Mouse (Mus musculus) layer of hippocampus, adult 2 months (tissue): ENCODE data around the gene Ereg. TPM values are rescaled to one million over a fixed set of nuclear protein-coding genes. Genes with fewer than 3 reads are reported as not detected.

Experiments used
- DNase-seq, 2 experiments: peaks; one replicate each; pipeline ENCODE4 v3.0.0; 2022; ENCODE audit warnings: low spot score in 2 of 2
- H3K27ac ChIP-seq: fragments of 200-600 bp; 2 replicates; pipeline ENCODE4 v1.8.1; 2022
- H3K4me3 ChIP-seq: fragments of 200-600 bp; 2 replicates; pipeline ENCODE4 v1.8.1; 2022; ENCODE audit warnings: mild to moderate bottlenecking
- CTCF ChIP-seq: fragments of 200-600 bp; conservative IDR thresholded peaks from 2 replicates; pipeline ENCODE4 v1.8.1; 2022; ENCODE audit warnings: antibody characterized with exemption, mild to moderate bottlenecking, moderate library complexity
- long read RNA-seq, 2 experiments: library from polyadenylated mRNA; stranded (forward); transcript quantifications; one replicate each; pipeline ENCODE4 v2.0.0; 2021; ENCODE audit warnings: borderline mapping rate in 2 of 2
- total RNA-seq, 2 experiments: library from RNA; stranded (reverse); gene quantifications; 2 replicates each; pipeline ENCODE4 v1.2.3; 2021

Ereg gene
- not detected for total RNA-seq
- long read RNA-seq, experiment 1: 0 reads
- long read RNA-seq, experiment 2: 0 reads

DNA sequence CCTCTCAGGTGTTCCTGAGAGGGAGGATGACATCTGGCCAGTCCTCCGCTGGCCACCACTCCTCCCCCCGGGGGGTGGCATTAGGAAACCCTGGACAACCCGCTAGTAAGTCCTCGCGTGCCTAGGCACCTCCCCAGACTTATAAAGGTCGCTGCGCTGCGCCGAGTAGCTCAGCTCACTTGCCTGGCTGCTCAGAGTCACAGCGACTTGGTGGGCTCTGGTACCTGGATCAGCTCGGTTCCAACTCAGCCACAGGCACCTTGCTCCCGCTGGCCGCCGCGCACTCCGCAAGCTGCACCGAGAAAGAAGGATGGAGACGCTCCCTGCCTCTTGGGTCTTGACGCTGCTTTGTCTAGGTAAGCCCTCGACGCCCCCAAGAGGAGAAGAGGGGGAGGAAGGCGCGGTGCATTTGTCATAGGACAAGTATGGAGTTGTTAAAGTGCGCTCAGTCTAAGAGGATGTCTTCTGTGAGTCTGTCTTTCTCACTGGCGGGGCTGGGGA, at the start of gene Ereg:
Gene Ereg, plus strand, starts transcription at position 173 of the 501 bp plus-strand sequence.
- no peak for DNase-seq
- H3K4me3 ChIP-seq: no peak within 1 kb of the TSS

DNA sequence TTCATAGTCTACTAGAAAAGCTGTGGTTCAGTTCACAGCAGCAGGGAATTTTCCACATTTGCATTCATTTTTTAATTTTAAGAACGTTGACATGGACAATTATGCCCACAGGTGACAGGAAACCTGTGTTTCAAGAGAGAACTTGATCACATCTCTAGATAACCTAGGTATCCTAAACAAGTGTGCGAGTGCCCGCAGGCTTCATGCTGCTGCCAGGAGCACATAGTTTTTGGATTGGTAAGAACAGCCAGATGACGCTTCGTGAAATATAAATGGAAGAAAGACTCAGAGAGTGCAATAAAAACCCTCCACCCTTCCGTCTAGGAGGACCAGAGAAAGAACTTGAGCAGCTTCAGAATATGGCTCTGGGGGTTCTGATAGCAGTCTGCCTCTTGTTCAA, 47.3 kb upstream of the Ereg start, which contains the start of gene Epgn:
Gene Epgn, plus strand, starts transcription at position 301 of the 400 bp plus-strand sequence.
- TF ChIP-seq CTCF: no peak
- no peak within 1 kb of the TSS for H3K27ac ChIP-seq
- H3K4me3 ChIP-seq: no peak within 1 kb of the TSS
- no peak for DNase-seq

More for the DNA sequence above, at the start of gene Ereg:
- TF ChIP-seq CTCF: no peak
- no peak within 1 kb of the TSS for H3K27ac ChIP-seq

DNA sequence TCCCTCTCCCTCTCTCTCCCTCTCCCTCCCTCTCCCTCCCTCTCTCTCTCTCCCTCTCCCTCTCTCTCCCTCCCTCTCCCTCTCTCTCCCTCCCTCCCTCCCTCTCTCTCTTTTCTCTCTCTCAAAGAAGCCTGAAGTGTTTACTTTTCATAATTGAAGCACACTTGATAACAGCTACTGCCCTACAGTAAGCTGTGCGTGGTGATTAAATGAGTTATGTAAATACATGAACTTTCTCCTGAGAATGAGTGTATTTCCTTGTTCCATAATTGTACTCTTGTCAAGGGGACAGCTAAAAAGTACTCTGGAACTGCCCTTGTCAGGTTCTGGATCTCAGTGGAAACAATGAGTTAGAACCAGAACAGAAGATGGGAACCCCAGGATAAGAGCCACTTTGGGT, 46.6 kb upstream of the Ereg start:
- no peak for DNase-seq
- no peak overlapping the region for H3K27ac ChIP-seq
- TF ChIP-seq CTCF: no peak
- H3K4me3 ChIP-seq: no peak overlapping the region

DNA sequence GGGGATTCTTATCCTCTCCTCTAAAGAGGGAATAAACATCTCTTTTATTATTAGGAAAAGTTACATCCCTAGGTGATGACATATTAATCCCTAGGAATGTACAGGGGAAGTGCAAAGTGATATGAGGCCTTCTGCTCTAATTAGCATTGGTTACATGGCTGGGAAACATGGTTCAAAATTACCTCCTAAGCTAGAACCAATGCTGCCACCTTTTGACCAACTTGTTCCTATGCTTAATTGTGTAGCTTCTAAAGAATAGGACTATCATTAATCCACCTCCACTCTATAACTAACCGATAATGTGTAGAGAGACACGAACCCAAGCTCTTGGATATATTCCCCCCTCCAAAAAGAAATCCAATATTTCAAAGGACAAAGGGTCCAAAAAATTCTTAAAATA, 43.8 kb upstream of the Ereg start:
- H3K4me3 ChIP-seq: no peak overlapping the region
- no peak for DNase-seq
- TF ChIP-seq CTCF: peak; percentile 54
- H3K27ac ChIP-seq: no peak overlapping the region

DNA sequence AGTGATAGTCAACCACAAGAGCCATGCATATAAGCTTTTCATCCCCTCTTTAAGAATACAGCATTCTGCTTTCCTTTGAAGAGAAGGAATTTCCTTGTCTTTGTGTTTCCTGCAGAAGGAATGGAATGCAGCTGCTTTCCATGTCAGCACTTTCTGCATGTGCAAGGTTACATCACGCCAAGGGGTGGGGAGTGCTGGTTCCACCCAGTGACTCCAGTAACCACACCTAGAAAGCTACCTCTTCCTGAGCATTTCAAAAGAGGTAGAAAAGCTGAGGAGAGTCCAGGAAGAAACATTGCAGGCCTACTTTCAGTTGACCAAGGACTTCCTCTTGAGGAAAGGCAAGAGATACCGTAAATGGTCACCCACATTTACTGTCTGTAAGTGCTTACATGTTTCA, 39.1 kb upstream of the Ereg start:
- TF ChIP-seq CTCF: no peak
- no peak for DNase-seq
- Histone ChIP-seq H3K4me3 (no peak overlapping the region), H3K27ac (no peak overlapping the region)

DNA sequence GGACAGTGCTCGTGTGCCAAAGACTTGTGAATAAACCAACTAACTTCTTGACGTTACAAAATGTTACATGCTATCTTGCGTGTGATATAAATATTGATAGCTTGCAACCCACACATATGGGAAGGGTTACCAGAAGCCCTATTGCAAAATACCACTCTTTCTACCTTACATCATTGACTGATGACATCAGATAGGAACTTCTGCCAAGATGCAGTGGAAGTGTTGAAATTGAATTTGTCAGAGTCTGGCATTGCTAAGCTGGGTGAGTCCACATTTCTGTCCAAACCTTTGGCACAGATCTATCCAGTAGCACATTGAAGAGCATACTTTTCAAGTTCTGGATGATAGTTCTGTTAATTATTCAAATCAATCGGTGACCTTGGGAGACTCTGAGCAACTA, 37.8 kb upstream of the Ereg start:
- H3K4me3 ChIP-seq: no peak overlapping the region
- TF ChIP-seq CTCF: no peak
- no peak overlapping the region for H3K27ac ChIP-seq
- no peak for DNase-seq

DNA sequence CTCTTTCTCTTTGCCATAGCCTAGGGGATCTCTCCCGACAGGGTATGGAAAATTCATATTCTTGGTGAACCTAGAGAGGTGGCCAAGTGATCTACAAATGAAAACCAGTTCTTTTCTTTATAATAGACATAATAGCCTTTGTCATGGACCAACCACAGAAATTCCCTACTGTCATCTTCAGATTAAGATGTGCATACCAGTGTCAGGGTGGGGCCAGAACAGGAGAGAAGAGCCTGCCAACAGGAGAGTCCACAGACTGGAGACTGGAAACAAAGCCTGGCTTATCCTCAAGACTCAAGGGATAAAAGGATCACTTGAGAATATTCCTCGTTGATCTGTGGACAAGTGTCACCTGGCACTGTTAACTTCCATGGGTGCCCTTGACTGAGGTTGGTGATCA, 36.7 kb upstream of the Ereg start:
- no peak overlapping the region for H3K4me3 ChIP-seq
- no peak overlapping the region for H3K27ac ChIP-seq
- DNase-seq: no peak
- no peak for TF ChIP-seq CTCF

DNA sequence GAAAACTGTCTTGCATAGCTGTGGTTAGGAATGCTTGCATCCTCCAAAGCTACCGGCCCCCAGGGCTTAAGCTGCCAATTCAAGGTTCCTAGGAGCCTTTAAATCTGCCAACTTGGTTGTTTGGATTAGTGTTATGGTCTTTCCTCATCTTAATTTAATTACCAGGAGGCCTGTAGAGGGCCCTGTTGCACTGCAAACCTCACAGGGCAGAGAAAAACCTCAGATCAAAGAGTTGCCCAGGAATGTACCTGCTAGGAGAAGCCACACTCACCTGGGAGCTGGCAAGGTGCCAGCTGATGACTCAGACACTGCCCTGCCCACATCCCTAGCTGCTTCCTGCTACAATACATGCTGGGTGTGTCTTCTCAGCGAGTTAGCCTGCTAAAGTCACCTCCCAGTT, 35.9 kb upstream of the Ereg start:
- Histone ChIP-seq H3K27ac (no peak overlapping the region), H3K4me3 (no peak overlapping the region)
- peak in 1 of 2 experiments; percentile 16 for DNase-seq
- TF ChIP-seq CTCF: peak; percentile 55

DNA sequence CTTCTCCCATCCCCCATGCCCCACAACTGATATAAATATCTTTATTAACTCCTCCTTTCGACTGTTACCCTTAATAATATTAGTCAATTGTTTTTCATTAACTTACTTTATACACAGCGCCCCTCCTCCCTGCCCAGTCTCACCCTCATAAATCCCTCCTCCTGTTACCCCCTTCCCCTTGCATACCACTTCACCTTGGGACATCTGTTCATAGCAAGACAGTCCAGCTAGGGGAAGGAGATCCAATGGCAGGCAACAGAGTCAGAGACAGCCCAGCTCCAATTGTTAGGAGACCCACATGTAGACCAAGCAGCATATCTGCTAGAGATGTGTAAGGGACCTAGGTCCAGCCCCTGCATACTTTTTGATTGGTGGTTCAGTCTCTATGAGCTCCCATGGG, 35.5 kb upstream of the Ereg start:
- TF ChIP-seq CTCF: no peak
- Histone ChIP-seq H3K27ac (no peak overlapping the region), H3K4me3 (no peak overlapping the region)
- no peak for DNase-seq

DNA sequence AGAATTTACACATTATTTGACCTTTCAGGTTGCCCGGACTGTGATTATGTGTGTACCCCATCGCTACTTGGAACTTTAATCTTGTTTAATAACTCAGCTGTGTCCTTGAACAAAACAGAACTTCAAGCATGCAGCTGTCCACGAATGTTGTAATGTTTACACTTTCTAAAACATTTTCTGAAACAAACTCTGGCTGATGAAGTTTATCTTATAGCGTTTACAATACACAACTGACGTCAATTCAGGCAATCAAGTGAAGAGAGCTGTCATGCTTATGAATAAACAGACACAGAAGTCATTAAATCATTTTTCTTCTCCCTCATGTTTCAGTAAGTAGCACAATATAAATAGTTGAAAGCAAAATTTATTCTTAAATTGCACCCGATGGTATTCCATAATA, 26.4 kb upstream of the Ereg start:
- H3K27ac ChIP-seq: no peak overlapping the region
- no peak for DNase-seq
- TF ChIP-seq CTCF: no peak
- H3K4me3 ChIP-seq: no peak overlapping the region

DNA sequence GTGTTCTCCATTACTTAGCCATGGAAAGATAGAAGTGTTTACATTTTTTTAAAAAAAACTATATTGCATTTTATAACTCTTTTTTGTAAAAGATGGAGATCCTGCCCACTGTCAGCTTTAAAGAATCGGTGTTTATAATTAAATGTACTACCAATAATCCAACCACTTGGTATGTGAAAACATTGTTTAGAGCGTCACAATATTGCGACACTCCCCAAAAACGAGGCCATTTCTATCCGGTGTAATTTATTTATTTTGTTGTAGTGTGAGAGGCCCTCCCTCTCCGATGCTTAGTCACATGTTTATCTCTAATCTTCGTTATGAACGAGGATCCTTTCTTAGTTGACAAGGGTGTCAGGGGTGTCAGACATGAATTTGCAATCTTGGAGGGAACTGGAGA, 26.0 kb upstream of the Ereg start:
- no peak for DNase-seq
- H3K27ac ChIP-seq: no peak overlapping the region
- H3K4me3 ChIP-seq: no peak overlapping the region
- no peak for TF ChIP-seq CTCF

DNA sequence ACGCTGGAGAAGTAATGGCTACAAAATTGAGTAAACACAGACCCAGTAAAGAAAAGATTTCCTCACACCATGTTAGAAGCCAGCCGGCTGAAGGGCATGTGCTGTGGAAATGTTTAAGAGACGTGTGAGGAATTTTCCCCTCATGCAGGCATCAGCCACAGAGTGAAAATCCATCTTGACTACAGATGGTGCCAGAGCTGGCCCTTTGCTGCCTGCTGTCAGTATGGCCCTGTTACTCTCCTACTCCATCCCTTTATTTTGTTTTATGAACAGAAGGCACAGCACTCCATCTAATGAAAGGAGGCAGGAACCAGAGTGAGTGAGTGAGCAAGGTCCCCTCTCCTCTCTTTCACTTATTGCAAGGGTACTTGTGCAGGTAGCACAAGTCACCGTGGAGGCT, 2.1 kb upstream of the Ereg start:
- Histone ChIP-seq H3K4me3 (no peak overlapping the region), H3K27ac (no peak overlapping the region)
- no peak for DNase-seq
- no peak for TF ChIP-seq CTCF

DNA sequence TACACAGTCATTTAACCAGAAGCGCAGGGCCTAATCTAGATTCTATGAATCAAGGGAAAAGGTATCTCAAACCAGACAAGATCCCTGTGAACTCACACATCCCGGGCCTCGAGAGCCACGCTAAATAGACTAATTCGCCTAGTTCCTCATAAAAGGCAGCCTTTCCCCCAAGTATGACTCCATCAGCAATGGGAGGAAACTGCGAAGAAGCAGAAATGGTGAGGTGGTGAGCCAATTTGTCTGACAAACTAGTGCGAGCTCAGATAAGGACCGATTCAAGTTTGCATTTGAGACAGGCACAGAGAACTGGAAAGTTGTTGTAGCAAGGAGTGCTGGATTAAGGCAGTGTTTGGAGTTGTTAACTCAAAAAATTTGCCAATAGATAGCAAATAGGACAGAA, 796 bp upstream of the Ereg start:
- TF ChIP-seq CTCF: no peak
- Histone ChIP-seq H3K27ac (no peak overlapping the region), H3K4me3 (no peak overlapping the region)
- DNase-seq: no peak

DNA sequence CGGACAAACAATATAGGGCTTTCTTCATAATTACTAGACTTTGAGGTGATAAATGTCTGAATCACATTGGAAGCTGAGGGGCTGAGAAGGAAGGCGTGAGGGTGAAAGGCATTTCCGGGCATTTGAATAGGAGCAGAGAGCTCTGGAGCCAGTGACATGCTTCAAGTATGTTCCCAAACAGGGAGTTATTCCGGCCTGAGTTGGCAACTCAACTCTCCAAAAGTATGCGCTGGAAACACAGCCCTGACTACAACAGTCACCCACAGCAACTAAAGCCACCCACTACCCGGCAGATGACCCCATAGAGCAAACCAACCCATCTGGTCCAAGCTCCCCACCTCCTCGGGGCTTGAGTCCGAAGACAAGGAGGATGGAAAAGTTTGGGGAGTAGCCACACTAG, 396 bp upstream of the Ereg start:
- H3K27ac ChIP-seq: no peak overlapping the region
- no peak for DNase-seq
- TF ChIP-seq CTCF: no peak
- H3K4me3 ChIP-seq: no peak overlapping the region

DNA sequence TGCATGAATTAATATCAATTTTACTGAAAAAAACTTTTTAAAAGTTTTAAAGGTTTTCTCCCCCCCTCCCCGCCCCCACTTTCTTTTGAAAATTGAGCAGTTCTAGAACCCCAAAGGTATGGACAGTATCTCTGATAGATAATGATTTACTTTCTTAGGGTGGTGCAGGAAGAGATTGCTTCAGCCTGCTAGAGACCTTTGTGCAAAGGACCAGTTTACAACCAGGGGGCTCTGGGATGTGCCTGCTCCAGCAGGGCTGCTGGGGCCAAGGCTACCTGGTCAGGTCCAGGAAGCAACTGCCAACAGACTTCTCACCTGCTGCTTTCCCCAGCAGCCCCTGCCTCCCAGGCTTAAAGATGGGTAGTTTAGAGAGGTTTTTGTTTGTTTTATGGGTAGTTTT, 599 bp downstream of the Ereg start:
- H3K4me3 ChIP-seq: no peak overlapping the region
- DNase-seq: no peak
- TF ChIP-seq CTCF: no peak
- no peak overlapping the region for H3K27ac ChIP-seq
